8 mouse cellular contexts compared by ENCODE assay signal in genomic region chr5:134965852-134966821, GRCm38 (mm10). TPM values are rescaled to one million over a fixed set of nuclear protein-coding genes. Genes with fewer than 3 reads are reported as not detected.
DNase-seq lines count a peak whose midpoint lies in the region; ATAC-seq lines count a peak whose summit lies in the region.

No protein-coding gene starts in this region.

- H3K36me3 ChIP-seq in forebrain, embryonic 16.5 days (ENCODE audit: control insufficient read depth, insufficient read depth), result no peaks in the 10 kb centered on the region
- no peaks in the 10 kb centered on the region for H3K36me3 ChIP-seq in limb, embryonic 12.5 days
- no peaks in the 10 kb centered on the region for H3K36me3 ChIP-seq in midbrain, embryonic 11.5 days (ENCODE audit: control insufficient read depth, insufficient read depth, low read length)
- no peaks in the 10 kb centered on the region for H3K36me3 ChIP-seq in stomach, embryonic 16.5 days (ENCODE audit: control insufficient read depth, insufficient read depth, low read length)

- WGBS in forebrain, embryonic 16.5 days, result 4% methylated on average over 33 of the region's 33 CpGs
- 5% methylated on average over 33 of the region's 33 CpGs for WGBS in limb, embryonic 12.5 days
- 3% methylated on average over 33 of the region's 33 CpGs for WGBS in midbrain, embryonic 11.5 days
- WGBS in stomach, embryonic 16.5 days, result 4% methylated on average over 33 of the region's 33 CpGs

- 0 out of 2 replicates have a peak, but pooled peaks cover 3% of the 10 kb centered on the region for H3K27me3 ChIP-seq in forebrain, embryonic 16.5 days (replicated peaks; ENCODE audit: control insufficient read depth, insufficient read depth, low read length)
- H3K27me3 ChIP-seq in limb, embryonic 12.5 days, result peaks cover 11% of the 10 kb centered on the region; the same call in 1 of the 2 replicates
- H3K27me3 ChIP-seq in midbrain, embryonic 11.5 days (ENCODE audit: control insufficient read depth, insufficient read depth, low read length), result no peaks in the 10 kb centered on the region; the same call in 1 of the 2 replicates
- H3K27me3 ChIP-seq in stomach, embryonic 16.5 days (ENCODE audit: control insufficient read depth, insufficient read depth, low read length), result no peaks in the 10 kb centered on the region

- H3K27ac ChIP-seq in forebrain, embryonic 16.5 days (ENCODE audit: low read length), result no peak overlapping the region
- 0 out of 2 replicates have a peak overlapping the region, but pooled peaks have one; percentile 12 for H3K27ac ChIP-seq in limb, embryonic 12.5 days
- no peak overlapping the region for H3K27ac ChIP-seq in midbrain, embryonic 11.5 days (ENCODE audit: low read depth, low read length)
- H3K27ac ChIP-seq in stomach, embryonic 16.5 days (ENCODE audit: low read length), result peak overlapping the region; percentile 75

- H3K4me2 ChIP-seq in forebrain, embryonic 16.5 days (ENCODE audit: low read length), result peak overlapping the region; percentile 42
- peak overlapping the region; percentile 61 for H3K4me2 ChIP-seq in limb, embryonic 12.5 days
- H3K4me2 ChIP-seq in midbrain, embryonic 11.5 days, result peak overlapping the region; percentile 33
- peak overlapping the region; percentile 54 for H3K4me2 ChIP-seq in stomach, embryonic 16.5 days (ENCODE audit: low read depth, low read length)

- peaks cover 7% of the 10 kb centered on the region for H3K4me1 ChIP-seq in forebrain, embryonic 16.5 days (replicated peaks; ENCODE audit: control insufficient read depth, insufficient read depth, low read length)
- peaks cover 18% of the 10 kb centered on the region for H3K4me1 ChIP-seq in limb, embryonic 12.5 days (replicated peaks)
- no peaks in the 10 kb centered on the region; the same call in 1 of the 2 replicates for H3K4me1 ChIP-seq in midbrain, embryonic 11.5 days (ENCODE audit: control insufficient read depth, insufficient read depth, low read length)
- H3K4me1 ChIP-seq in stomach, embryonic 16.5 days (ENCODE audit: control insufficient read depth, insufficient read depth, low read length), result 0 out of 2 replicates have a peak, but pooled peaks cover 12% of the 10 kb centered on the region

- no peak overlapping the region for H3K9ac ChIP-seq in forebrain, embryonic 16.5 days (replicated peaks; ENCODE audit: low read depth, low read length)
- peak overlapping the region; percentile 45; the same call in 1 of the 2 replicates for H3K9ac ChIP-seq in limb, embryonic 12.5 days (replicated peaks)
- H3K9ac ChIP-seq in midbrain, embryonic 11.5 days (ENCODE audit: low read length), result no peak overlapping the region; the same call in 1 of the 2 replicates
- H3K9ac ChIP-seq in stomach, embryonic 16.5 days (ENCODE audit: low read length), result peak overlapping the region; percentile 56

- H3K9me3 ChIP-seq in forebrain, embryonic 16.5 days (ENCODE audit: control insufficient read depth, low read length), result no peaks in the 10 kb centered on the region
- no peaks in the 10 kb centered on the region for H3K9me3 ChIP-seq in limb, embryonic 12.5 days
- H3K9me3 ChIP-seq in midbrain, embryonic 11.5 days (ENCODE audit: control insufficient read depth, low read length), result no peaks in the 10 kb centered on the region
- no peaks in the 10 kb centered on the region for H3K9me3 ChIP-seq in stomach, embryonic 16.5 days (replicated peaks; ENCODE audit: control insufficient read depth, low read length)

- DNase-seq in ovary, postnatal 36 days (ENCODE audit: low spot score), result peak; percentile 44
- no peak for DNase-seq in ovary, adult 18-20 months (ENCODE audit: low spot score)
- DNase-seq in cerebellum, adult 18-20 months, result peak; percentile 30 to 37
- peak; percentile 87 for DNase-seq in induced T-regulatory cell, adult 2 months (ENCODE audit: low read depth)
- DNase-seq in midbrain, embryonic 11.5 days (ENCODE audit: low spot score, missing footprints), result peak; percentile 91

- ATAC-seq in forebrain, embryonic 16.5 days, result 0 out of 2 replicates have a peak, but pooled peaks have one; percentile 33
- peak; percentile 61; the same call in 1 of the 2 replicates for ATAC-seq in limb, embryonic 12.5 days (ENCODE audit: insufficient number of reproducible peaks, insufficient read depth, low FRiP score, low TSS enrichment, low read depth)
- peak; percentile 54 for ATAC-seq in midbrain, embryonic 11.5 days (ENCODE audit: low FRiP score)
- peak; percentile 80 for ATAC-seq in stomach, embryonic 16.5 days (ENCODE audit: insufficient read depth, low FRiP score)

- peak overlapping the region; percentile 30 for H3K4me3 ChIP-seq in forebrain, embryonic 16.5 days (replicated peaks; ENCODE audit: low read length)
- peak overlapping the region; percentile 29 for H3K4me3 ChIP-seq in limb, embryonic 12.5 days (replicated peaks)
- 0 out of 2 replicates have a peak overlapping the region, but pooled peaks have one; percentile 4 for H3K4me3 ChIP-seq in midbrain, embryonic 11.5 days (ENCODE audit: low read depth, low read length)
- H3K4me3 ChIP-seq in stomach, embryonic 16.5 days (replicated peaks; ENCODE audit: low read length), result peak overlapping the region; percentile 39

RNA-seq across cellular contexts. Expression of gene Cldn4, which starts 19.4 kb away (rescaled TPM):
- polyA plus RNA-seq in forebrain, embryonic 16.5 days (2015; fragmentation: Nextera tagmentation; extraction: Ambion mirVana), result not detected in 2 replicates
- 7.7 and 10.1 TPM in 2 replicates for polyA plus RNA-seq in limb, embryonic 12.5 days (2016; fragmentation: Nextera tagmentation; extraction: Ambion mirVana)
- 2.5 and 2.7 TPM in 2 replicates for polyA plus RNA-seq in midbrain, embryonic 11.5 days (2014; fragmentation: Nextera tagmentation; extraction: Ambion mirVana)
- polyA plus RNA-seq in stomach, embryonic 16.5 days (2015; fragmentation: Nextera tagmentation; extraction: Ambion mirVana), result 73.1 and 90.8 TPM in 2 replicates

RNA-seq across cellular contexts. Expression of gene Cldn3, which starts 19.9 kb away (rescaled TPM):
- polyA plus RNA-seq in forebrain, embryonic 16.5 days (2015; fragmentation: Nextera tagmentation; extraction: Ambion mirVana), result 13.0 and 13.6 TPM in 2 replicates
- 4.7 and 5.8 TPM in 2 replicates for polyA plus RNA-seq in limb, embryonic 12.5 days (2016; fragmentation: Nextera tagmentation; extraction: Ambion mirVana)
- polyA plus RNA-seq in midbrain, embryonic 11.5 days (2014; fragmentation: Nextera tagmentation; extraction: Ambion mirVana), result 0.59 and 1.4 TPM in 2 replicates
- 83.9 and 89.2 TPM in 2 replicates for polyA plus RNA-seq in stomach, embryonic 16.5 days (2015; fragmentation: Nextera tagmentation; extraction: Ambion mirVana)

RNA-seq across cellular contexts. Expression of gene Mettl27, which starts 34.0 kb away (rescaled TPM):
- 8.4 and 10.6 TPM in 2 replicates for polyA plus RNA-seq in forebrain, embryonic 16.5 days (2015; fragmentation: Nextera tagmentation; extraction: Ambion mirVana)
- polyA plus RNA-seq in limb, embryonic 12.5 days (2016; fragmentation: Nextera tagmentation; extraction: Ambion mirVana), result 17.8 and 19.7 TPM in 2 replicates
- 9.1 and 9.2 TPM in 2 replicates for polyA plus RNA-seq in midbrain, embryonic 11.5 days (2014; fragmentation: Nextera tagmentation; extraction: Ambion mirVana)
- polyA plus RNA-seq in stomach, embryonic 16.5 days (2015; fragmentation: Nextera tagmentation; extraction: Ambion mirVana), result 14.1 and 14.8 TPM in 2 replicates

RNA-seq across cellular contexts. Expression of gene Abhd11, which starts 42.8 kb away (rescaled TPM):
- polyA plus RNA-seq in forebrain, embryonic 16.5 days (2015; fragmentation: Nextera tagmentation; extraction: Ambion mirVana), result 70.6 and 78.0 TPM in 2 replicates
- 32.6 and 36.7 TPM in 2 replicates for polyA plus RNA-seq in limb, embryonic 12.5 days (2016; fragmentation: Nextera tagmentation; extraction: Ambion mirVana)
- polyA plus RNA-seq in midbrain, embryonic 11.5 days (2014; fragmentation: Nextera tagmentation; extraction: Ambion mirVana), result 37.8 and 41.2 TPM in 2 replicates
- polyA plus RNA-seq in stomach, embryonic 16.5 days (2015; fragmentation: Nextera tagmentation; extraction: Ambion mirVana), result 70.7 and 73.9 TPM in 2 replicates

RNA-seq across cellular contexts. Expression of gene Cldn13, which starts 50.8 kb away (rescaled TPM):
- not detected in 2 replicates for polyA plus RNA-seq in forebrain, embryonic 16.5 days (2015; fragmentation: Nextera tagmentation; extraction: Ambion mirVana)
- 2.1 and 2.5 TPM in 2 replicates for polyA plus RNA-seq in limb, embryonic 12.5 days (2016; fragmentation: Nextera tagmentation; extraction: Ambion mirVana)
- 3.8 and 3.9 TPM in 2 replicates for polyA plus RNA-seq in midbrain, embryonic 11.5 days (2014; fragmentation: Nextera tagmentation; extraction: Ambion mirVana)
- polyA plus RNA-seq in stomach, embryonic 16.5 days (2015; fragmentation: Nextera tagmentation; extraction: Ambion mirVana), result 8.6 and 13.5 TPM in 2 replicates

Comparison
In these comparisons a context has a peak if more than half of its experiments do, and no peak if none do; other contexts are left out.
1. H3K27ac ChIP-seq: peak in limb, embryonic 12.5 days (single experiment) and stomach, embryonic 16.5 days (single experiment); none in forebrain, embryonic 16.5 days (single experiment) and midbrain, embryonic 11.5 days (single experiment).
2. H3K9ac ChIP-seq: peak in limb, embryonic 12.5 days (single experiment) and stomach, embryonic 16.5 days (single experiment); none in forebrain, embryonic 16.5 days (single experiment) and midbrain, embryonic 11.5 days (single experiment).
3. Peak in every context shown above with its lines, with median percentiles within 50 percentile points of each other: ATAC-seq, H3K4me2 ChIP-seq and H3K4me3 ChIP-seq.